Mouse (Mus musculus) megakaryocyte, embryonic 14.5 days (primary cell): Measurements from ENCODE around the gene Tlx1.

Experiments
- FLI1 ChIP-seq: IDR thresholded peaks from 2 replicates; pipeline ENCODE4 v1.6.1; 2012; ENCODE audit warnings: low read length, inconsistent platforms, mixed read lengths
- GATA1 ChIP-seq: IDR thresholded peaks from 3 replicates; pipeline ENCODE4 v1.6.1; 2012; ENCODE audit warnings: mixed read lengths, low read length, inconsistent platforms, borderline replicate concordance

DNA sequence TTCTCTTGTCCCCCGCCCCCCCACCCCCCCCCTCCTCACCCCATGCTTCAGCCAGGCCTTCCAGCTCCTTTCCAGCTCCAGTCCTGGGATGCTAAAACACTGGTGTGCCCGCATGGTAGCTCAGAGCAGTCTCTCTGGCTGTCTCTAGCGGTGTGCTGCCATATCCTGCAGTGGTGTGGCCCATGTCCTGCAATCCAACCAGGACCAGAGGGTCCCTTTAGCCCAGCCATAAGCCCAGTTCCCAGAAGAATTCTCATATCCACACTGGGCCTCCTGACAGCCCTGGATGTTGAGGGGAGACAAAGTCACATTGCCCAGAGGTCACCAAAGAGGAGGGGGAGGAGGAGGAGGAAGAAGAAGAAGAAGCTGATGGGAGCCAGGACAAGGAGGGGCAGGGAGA is 35.7 kb upstream of the Tlx1 start:
- no peak for TF ChIP-seq GATA1
- TF ChIP-seq FLI1: no peak
